Mouse (Mus musculus) NIH3T3 (cell line): Measurements from ENCODE around the gene Bet1.

Experiments used
- DNase-seq: peaks from one replicate; pipeline ENCODE4 v3.0.0-alpha.2; 2012; ENCODE audit warnings: low read depth

Bet1 gene

GRCm38 (mm10) chr6:4086663-4087454 is at the start of gene Bet1:
Bet1 (minus strand) TSS chr6:4086972.
- peak; percentile 98 for DNase-seq

DNA sequence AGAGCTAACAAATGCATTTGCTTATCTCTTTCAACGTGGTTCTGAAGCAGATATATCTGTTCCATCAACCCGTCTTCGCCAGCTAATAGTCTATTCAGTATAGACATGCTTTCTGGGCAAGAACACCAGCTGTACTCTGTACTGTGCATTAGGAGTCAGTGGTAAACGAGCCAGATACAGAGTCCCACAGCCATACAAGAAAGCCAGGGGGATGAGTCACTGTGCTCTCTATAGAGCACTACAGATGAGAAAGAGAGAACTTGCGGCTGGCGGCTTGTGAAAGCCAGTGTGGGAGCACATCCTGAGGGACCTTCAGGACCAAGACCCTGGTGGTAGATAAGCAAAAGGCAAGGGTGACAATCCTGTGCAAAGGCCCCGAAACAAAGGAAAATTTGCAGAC is 45.5 kb upstream of the Bet1 start:
- peak; percentile 6 for DNase-seq

DNA sequence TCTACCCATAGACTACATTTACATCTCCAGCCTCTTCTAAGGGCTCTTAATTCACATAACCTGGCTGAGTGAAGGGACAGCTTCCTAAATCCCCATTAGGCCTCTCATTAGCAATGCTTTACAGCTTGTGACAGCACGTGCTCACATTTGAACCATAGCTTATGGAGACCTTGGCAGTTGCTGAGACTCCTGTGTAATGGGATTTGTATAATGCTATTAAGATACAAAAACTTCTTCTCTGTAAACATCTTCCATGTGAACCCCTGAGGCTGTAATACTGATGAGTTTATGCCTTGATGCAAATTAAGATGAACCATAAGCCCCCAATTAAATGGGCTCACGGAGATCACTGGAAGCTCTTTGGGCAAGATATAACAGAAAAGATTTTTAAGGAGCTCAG is 44.4 kb upstream of the Bet1 start:
- DNase-seq, result no peak

- DNase-seq, result no peak
Observed at GRCm38 (mm10) chr6:4118611-4119010, 31.8 kb upstream of the Bet1 start.

DNA sequence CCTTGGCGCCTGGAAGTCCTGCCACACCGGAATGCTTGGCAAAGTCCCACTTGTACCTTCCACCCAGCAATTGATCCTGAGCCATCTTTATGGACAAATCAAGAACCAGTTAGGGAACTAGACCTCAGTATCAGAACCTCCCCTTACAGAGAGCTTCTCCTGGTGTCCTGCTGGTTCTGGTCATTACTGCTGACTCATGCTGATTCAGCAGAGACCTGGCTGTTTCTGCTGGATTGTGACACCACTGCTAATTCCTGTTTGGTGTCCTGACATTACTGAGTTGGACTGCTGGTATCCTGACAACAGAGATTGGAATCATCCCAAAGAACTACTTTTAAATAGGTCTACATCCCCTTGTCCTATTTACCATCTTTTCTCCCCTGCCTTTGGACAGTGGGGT is 3.7 kb upstream of the Bet1 start:
- DNase-seq, result peak; percentile 22

DNA sequence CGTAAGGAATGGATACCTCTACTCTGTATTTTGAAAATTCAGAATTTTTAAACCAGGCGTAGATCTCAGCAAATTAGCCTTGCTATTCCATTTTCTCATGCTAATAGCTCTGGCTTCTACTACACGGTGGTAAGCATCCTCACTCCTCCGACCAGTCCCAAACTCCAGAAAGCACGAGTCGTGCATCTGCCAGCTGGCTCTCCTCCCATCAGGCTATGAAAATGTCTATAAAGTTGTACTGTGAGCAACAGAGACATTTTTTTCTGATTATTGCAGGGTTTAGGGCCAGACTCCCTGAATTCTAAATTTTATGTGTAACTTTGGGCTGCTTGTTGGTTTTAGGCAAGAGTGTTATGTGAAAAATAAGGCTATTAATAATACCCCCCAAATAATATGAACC is 14.5 kb downstream of the Bet1 start:
- no peak for DNase-seq

DNA sequence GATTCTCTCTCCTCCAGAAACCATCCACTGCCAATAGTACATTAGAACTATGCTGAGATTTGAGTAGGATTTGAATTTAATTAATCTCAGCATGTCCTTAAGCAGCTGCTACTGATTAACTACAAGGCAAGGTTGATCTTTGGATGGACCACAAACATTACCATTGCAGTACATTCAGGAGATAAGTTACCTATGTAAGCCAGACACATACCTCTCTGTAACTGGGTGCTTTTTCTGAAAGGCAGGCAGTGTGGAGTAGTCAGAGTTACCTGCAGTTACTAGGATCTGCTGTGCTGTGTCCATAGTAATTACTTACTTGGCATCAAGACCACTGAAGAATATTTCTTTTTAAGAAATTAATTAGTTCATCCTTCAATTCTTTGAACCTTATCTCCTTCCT is 17.1 kb downstream of the Bet1 start:
- no peak for DNase-seq

DNA sequence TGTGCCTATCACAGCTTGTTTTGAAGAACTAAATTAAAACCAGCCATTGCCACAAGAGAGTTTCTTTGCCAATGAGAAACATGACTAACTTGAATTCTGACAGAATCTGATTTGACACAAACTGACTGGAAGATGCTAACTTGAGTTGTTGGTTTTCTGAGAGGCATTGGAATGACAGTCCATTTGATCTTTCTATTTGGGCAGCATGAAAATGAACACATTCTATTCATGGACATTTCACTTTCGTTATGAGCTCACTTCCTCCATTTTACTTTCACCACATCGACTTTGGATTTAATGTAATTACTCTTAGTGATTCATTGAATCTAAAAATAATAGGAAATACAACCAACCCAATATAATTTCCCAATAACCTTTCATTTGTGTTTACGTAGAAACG is 32.4 kb downstream of the Bet1 start:
- DNase-seq, result no peak

DNA sequence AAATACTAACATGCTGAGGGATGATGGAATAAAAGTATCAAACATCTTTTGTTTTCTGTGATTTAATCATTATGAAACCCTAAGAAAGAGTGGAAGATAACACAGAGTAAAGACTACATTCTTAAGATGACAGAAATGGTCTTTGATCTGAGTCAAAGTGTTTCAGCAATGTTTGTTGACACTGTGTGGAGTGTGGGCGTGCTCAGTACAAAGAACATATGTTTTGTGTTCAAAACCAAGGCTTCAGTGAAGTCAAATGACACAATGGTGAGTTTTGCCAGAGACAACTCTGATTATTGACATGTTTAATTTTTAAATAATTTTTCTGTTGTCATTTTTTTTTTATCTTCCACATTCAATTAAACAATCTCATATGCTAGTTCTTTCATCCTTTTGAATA is 33.9 kb downstream of the Bet1 start:
- DNase-seq, result no peak

DNA sequence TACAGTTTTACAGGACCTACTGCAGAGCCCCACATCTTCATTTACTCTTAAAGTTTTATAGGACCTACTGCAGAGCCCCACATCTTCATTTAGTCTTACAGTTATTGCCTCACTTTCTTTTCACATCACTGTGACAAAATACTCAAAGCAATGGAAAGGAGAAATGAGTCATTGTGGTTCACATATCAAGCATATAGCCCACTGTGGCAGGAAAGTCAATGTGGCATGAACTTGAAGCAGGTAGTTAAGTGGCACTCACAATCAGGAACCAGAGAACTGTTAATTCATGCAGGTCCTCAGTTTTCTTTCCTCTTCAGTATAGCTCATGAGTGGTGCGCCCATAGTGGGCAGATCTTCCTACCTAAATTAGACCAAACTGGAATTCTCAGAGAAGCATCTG is 39.6 kb downstream of the Bet1 start:
- DNase-seq, result no peak

GRCm38 (mm10) chr6:4041821-4042220 is 45.0 kb downstream of the Bet1 start:
- no peak for DNase-seq

DNA sequence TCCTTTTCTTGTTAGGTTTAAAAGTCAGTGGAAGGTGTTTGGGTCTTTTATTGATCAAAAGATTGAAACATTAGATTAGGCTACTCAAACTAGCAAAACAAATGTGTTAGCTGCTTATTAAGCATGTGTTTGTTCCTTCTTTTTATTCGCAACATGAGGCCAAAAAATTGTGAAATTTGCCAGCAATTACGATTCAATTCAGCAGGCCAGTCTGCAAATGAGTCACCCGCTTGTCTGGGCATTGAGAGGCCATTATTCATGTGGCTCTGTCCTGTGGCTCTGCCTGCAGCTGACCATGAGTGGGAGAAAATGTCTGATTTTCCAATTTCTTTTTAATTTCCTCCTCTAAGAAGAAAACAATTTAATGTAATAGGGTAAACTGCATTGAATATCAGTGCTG is 55.8 kb downstream of the Bet1 start:
- peak; percentile 71 for DNase-seq
